Mouse (Mus musculus) erythroblast, embryonic 14.5 days (primary cell): ENCODE measurements around the gene Cxcr4. TPM values are rescaled to one million over a fixed set of nuclear protein-coding genes. Genes with fewer than 3 reads are reported as not detected.
"Not testable (repeated sequence)": the region's sequence is repeated elsewhere in the genome, so short reads cannot be mapped to it uniquely, and the experiment has no call there.

Experiments
- H3K27me3 ChIP-seq: 2 replicates; pipeline ENCODE4 v1.6.1; 2012; ENCODE audit warnings: inconsistent platforms; ENCODE audit not compliant: control insufficient read depth
- H3K36me3 ChIP-seq: 2 replicates; pipeline ENCODE4 v1.6.1; 2012; ENCODE audit warnings: mild to moderate bottlenecking, inconsistent platforms; ENCODE audit not compliant: control insufficient read depth
- H3K4me1 ChIP-seq: 2 replicates; pipeline ENCODE4 v1.6.1; 2012; ENCODE audit warnings: inconsistent platforms; ENCODE audit not compliant: control insufficient read depth
- H3K4me3 ChIP-seq: replicated peaks from 2 replicates; pipeline ENCODE3; 2012; ENCODE audit warnings: moderate library complexity, mild to moderate bottlenecking, inconsistent platforms
- H3K9me3 ChIP-seq: 2 replicates; pipeline ENCODE4 v1.6.1; 2012; ENCODE audit warnings: low read length, inconsistent platforms, mixed read lengths; ENCODE audit not compliant: control insufficient read depth
- GATA1 ChIP-seq: IDR thresholded peaks from 2 replicates; pipeline ENCODE4 v1.6.1; 2012; ENCODE audit warnings: low read length, inconsistent platforms, mixed read lengths
- TAL1 ChIP-seq: IDR thresholded peaks from 3 replicates; pipeline ENCODE4 v1.6.1; 2012; ENCODE audit warnings: low read length, inconsistent platforms, mixed read lengths
- polyA plus RNA-seq: library from polyadenylated mRNA; stranded (reverse); fragments of >175 nt; gene quantifications from 2 replicates; pipeline ENCODE4 v1.2.3, GENCODE M21; 2012

Cxcr4 gene
- polyA plus RNA-seq, 1 experiment: not detected

DNA sequence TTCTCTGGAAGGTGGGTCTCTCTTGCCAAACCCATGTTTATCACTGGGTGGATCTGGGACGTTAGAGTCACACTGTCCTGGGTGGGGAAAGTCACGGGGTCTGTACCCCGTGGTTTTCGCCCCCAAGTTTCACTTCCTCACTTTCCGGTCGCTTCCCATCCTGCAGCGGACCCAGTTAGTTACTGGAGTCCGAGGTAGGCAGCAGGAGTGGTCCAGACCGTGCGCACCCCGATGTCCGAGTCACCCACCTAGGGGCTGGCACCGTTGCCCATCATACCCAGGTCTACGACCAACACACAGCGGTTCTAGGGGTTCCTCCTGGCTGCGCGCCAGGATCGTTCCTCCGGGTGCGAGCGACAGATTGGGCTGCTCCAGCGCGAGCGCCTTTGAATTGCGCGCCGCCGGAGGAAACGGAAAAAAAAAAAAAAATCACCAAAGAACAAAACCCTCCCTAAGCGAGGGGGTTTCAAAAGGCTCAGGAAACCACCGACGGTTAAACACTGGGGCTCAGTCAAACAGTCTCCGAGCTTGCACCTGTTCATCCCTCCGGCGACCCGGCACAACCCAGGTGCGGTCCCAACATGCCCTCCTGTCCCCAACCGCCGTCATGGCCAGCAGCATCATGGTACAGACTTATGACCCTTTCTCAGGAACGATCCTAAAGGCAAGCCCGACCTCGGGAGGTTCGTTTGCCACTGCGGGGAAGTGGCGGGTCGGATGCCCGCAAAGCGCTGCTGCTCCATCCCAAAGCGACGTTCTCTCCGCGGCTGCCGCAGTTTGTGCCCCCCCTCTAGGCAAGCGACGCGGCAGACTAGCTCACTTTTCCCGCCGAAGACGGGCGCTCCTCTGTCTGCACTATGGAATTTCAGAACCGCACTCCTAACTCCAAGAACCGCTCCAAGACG is 1.0 kb downstream of the Cxcr4 start:
- peaks cover 2% of the 10 kb centered on the region; the same call in 1 of the 2 replicates for H3K9me3 ChIP-seq
- peak overlapping the region; percentile 34 for H3K4me3 ChIP-seq
- H3K36me3 ChIP-seq: no peaks in the 10 kb centered on the region
- H3K4me1 ChIP-seq: no peaks in the 10 kb centered on the region
- H3K27me3 ChIP-seq: peaks cover 67% of the 10 kb centered on the region
- TF ChIP-seq GATA1 (no peak), TAL1 (no peak)

DNA sequence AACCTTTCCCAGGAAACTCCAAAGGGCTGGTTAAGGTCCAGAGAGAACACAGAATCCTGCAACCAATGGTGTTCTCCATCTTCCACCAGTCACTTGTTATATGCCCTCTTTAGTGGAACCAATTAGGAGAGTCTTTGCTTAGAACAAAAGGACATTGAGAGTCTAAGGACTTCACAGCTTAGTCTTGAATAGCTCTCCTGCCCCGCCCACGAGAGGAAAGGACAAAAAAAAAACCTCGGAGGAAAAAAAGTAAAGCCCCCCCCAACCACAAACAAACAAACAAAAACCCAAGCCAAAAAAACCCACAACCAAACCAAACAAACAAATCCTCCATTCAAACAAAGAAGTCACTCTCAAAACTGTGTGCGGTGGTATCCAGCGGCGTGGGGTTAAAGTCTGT is 2.1 kb downstream of the Cxcr4 start:
- Histone ChIP-seq H3K36me3 (no peaks in the 10 kb centered on the region), H3K27me3 (peaks cover 59% of the 10 kb centered on the region), H3K4me1 (no peaks in the 10 kb centered on the region), H3K9me3 (peaks cover 2% of the 10 kb centered on the region; the same call in 1 of the 2 replicates), H3K4me3 (no peak overlapping the region)
- TF ChIP-seq GATA1 (no peak), TAL1 (no peak)

DNA sequence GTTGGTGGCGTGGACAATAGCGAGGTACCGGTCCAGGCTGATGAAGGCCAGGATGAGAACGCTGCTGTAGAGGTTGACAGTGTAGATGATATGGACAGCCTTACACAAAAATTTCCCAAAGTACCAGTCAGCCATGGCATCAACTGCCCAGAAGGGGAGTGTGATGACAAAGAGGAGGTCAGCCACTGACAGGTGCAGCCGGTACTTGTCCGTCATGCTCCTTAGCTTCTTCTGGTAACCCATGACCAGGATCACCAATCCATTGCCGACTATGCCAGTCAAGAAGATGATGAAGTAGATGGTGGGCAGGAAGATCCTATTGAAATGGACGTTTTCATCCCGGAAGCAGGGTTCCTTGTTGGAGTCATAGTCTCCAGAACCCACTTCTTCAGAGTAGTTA is 2.6 kb downstream of the Cxcr4 start:
- no peak for TF ChIP-seq TAL1
- TF ChIP-seq GATA1: no peak
- H3K9me3 ChIP-seq: peaks cover 2% of the 10 kb centered on the region; the same call in 1 of the 2 replicates
- H3K36me3 ChIP-seq: no peaks in the 10 kb centered on the region
- H3K4me1 ChIP-seq: no peaks in the 10 kb centered on the region
- peaks cover 54% of the 10 kb centered on the region for H3K27me3 ChIP-seq
- no peak overlapping the region for H3K4me3 ChIP-seq

DNA sequence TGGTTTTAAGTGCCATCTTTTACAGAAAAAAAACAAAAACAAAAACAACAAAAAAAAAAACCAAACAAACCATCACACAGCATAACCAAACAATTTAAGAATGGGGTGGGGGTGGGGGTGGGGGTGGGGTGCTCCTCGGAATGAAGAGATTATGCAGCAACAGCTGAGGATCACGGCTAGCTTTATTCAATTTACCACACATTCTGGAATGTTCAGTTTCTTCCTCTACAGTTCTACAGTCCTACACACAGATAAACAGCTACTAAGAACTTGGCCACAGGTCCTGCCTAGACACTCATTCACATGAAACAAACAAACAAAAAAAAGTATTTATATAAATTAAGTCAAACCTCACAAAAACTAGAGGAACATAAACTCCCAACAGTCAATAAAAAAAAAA is 3.8 kb downstream of the Cxcr4 start:
- Histone ChIP-seq H3K4me1 (no peaks in the 10 kb centered on the region), H3K9me3 (peaks cover 2% of the 10 kb centered on the region; the same call in 1 of the 2 replicates), H3K27me3 (peaks cover 45% of the 10 kb centered on the region), H3K36me3 (no peaks in the 10 kb centered on the region), H3K4me3 (no peak overlapping the region)
- TF ChIP-seq GATA1 (no peak), TAL1 (no peak)

DNA sequence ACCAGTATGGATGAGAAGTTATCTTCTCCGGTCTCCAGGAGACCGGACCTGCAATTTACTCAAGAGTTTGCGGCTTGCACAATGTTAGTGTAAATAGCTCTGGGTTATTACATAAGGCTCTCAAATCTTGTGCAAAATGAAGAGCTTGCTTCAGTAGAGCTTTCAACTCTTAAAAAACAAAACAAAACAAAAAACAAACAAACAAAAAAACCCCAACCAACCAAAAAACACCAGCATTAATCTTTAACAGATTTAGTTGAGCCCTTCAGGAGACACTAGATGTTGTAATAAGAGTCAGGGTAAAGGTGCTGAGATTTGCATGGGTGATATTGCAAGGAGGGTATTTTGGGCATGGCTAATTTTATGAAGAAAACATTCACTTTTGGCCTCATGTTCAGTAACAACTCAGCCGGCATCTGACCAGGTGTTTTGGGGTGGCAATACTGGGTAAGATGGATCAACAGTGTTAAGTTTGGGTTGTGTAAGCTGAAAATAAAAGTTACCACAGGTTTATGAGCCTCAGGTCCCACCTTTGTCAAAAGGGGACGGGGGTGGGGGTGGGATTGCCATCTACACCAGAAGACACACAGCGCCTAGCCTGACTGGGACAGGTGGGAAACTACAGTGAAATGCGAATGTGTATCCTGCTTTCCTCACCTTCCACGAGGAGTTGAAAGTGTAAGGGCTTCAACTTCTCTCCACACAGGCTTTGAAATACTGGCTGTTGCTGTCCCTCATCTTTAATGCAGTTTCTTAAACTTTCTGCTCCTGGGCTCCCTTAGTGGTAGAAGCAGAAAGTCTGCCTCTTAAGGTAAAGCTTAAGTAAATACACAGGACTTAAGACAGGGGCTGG is 4.9 kb downstream of the Cxcr4 start:
- Histone ChIP-seq H3K4me1 (no peaks in the 10 kb centered on the region), H3K36me3 (no peaks in the 10 kb centered on the region), H3K9me3 (peaks cover 2% of the 10 kb centered on the region; the same call in 1 of the 2 replicates), H3K4me3 (no peak overlapping the region), H3K27me3 (peaks cover 33% of the 10 kb centered on the region)
- no peak for TF ChIP-seq GATA1
- no peak for TF ChIP-seq TAL1

DNA sequence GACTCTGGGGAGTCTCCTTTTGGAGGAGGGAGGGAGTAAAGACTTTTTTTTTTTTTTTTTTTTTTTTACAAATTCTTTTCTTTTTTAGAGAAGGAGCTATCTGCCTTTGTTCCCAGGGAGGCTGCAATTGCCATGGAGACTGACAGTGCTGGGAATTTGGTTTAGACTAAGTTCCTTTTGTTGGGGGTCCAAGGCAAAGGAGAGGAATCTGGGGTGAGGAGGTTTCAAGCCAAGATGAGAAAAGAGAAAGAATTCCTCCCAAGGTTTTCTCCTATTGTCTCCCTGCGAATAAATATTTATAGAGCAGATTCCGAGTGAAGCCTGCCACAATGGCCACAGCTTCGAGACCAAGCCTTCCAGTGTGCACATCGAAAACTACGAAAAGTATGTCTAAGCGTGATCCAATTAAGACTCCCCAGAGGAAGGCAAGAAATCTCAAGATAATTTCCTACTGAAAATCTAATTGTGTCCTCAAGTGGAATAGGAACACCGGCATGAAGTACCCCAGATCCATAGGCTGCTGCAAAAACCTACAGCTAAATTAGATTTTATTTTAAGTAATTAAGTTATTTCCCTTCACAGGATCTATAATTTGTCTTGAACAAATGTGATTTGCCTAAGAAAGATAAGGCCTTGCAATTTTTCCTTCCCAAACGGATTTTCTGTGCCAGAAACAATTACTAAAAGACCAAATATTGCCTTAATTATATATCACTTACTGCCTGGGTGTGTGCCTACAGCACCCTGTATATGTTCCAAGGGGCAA is 5.7 kb downstream of the Cxcr4 start:
- H3K9me3 ChIP-seq: peaks cover 2% of the 10 kb centered on the region; the same call in 1 of the 2 replicates
- H3K36me3 ChIP-seq: no peaks in the 10 kb centered on the region
- H3K4me3 ChIP-seq: no peak overlapping the region
- H3K4me1 ChIP-seq: no peaks in the 10 kb centered on the region
- peaks cover 25% of the 10 kb centered on the region for H3K27me3 ChIP-seq
- no peak for TF ChIP-seq TAL1
- TF ChIP-seq GATA1: no peak

DNA sequence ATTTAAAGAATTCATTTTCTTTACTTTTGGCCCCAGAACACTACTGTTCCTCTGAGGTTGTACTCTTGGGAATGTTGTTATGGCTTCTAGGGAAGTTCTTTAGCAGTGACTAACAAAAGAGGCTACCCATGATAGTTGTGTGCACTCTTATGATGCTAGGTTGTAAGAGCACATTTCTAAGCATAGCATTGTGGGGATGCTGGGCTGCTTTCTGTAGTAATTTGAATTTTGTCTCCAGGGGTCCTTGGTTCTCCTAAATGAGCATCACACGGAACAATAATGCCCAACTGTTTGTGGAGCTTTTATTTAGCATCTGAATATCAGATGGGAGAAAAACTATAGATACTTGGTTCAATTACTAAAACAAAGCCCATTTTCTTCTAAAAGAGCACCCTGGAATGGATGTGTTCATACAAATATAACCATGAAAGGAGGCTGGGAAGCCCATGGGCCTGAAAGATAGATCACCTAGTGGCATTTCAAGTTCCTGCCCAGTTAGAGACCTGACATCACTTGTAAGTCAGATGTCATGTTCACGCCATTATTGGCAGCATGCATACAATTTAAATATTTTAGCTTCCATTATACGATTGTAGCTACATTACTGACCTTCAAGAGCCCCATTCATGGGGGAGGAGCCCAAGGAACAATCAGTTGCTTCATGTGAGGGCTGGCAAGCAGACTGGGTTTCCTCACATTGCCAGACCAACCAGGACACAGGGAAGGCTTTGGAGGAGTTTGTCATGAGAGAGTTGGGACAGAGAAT is 6.5 kb downstream of the Cxcr4 start:
- no peaks in the 10 kb centered on the region for H3K36me3 ChIP-seq
- peaks cover 18% of the 10 kb centered on the region for H3K27me3 ChIP-seq
- no peaks in the 10 kb centered on the region for H3K4me1 ChIP-seq
- no peak for TF ChIP-seq TAL1
- TF ChIP-seq GATA1: no peak
- no peaks in the 10 kb centered on the region for H3K9me3 ChIP-seq
- no peak overlapping the region for H3K4me3 ChIP-seq

DNA sequence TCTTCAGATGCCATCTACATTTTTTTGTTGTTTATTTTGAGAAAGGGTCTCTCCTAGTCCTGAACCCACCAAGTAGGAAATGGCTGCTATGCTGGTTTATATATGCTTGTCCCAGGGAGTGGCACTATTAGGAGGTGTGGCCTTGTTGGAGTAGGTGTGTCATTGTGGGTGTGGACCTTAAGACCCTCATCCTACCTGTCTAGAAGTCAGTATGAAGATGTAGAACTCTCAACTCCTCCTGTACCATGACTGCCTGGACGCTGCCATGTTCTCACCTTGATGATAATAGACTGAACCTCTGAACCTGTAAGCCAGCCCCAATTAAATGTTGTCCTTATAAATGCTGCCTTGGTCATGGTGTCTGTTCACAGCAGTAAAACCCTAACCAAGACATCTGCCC is 7.4 kb downstream of the Cxcr4 start:
- not testable (repeated sequence) for H3K4me1 ChIP-seq, H3K27me3 ChIP-seq, H3K4me3 ChIP-seq, H3K36me3 ChIP-seq, H3K9me3 ChIP-seq
